Mouse (Mus musculus): ENCODE data around the gene Sel1l.
A peak's percentile ranks its signal among the peaks of the same experiment; 100 is the strongest.
"Not testable (repeated sequence)": the region's sequence is repeated elsewhere in the genome, so short reads cannot be mapped to it uniquely, and the experiment has no call there.

The Sel1l gene

DNA sequence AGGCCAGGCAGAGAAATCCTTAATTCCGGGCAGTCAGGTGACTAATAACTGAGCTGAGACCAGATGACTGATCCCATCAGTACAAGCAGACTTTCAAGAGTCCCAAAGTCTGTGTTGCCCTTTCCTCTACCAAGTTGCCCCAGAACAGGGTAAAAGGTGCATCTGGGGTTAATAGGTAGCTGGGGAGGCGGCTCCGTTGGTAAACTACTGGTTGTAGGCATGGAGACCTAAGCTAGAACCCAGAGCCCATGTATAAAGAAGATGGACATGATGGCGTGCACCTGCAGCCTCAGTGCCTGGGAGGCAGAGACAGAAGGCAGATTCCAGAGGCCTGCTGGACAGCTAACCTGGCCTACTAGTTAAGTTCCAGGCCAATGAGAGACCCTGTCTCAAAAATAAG is 30.2 kb downstream of the Sel1l start:
- no peak for DNase-seq (ENCODE audit: low read depth, low spot score)

GRCm38 (mm10) chr12:91815990-91816389 is 33.0 kb downstream of the Sel1l start:
- DNase-seq (ENCODE audit: low read depth, low spot score) = peak; percentile 45

- no peak for DNase-seq (ENCODE audit: low read depth, low spot score)
Observed at GRCm38 (mm10) chr12:91815552-91815951, 33.4 kb downstream of the Sel1l start.

DNA sequence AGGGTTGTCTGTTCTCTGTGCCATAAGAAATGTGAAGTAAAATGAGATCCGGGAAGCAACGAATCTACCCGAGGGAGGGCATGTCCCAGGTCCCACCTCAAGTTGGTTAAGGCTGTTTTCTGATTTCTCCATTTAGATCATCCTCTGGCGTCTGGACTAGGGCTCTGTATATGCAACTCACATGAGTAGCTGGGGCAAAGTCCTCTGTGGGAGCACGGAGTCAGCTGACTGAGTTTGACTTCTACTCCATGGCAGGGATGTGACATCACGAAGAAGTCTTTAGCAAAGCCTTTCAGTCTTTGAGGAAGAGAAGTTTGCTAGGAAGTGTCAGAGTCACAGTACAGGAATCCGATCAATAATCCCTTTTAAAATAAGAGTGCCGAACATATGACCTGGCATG is 40.0 kb downstream of the Sel1l start:
- DNase-seq (ENCODE audit: low read depth, low spot score) = no peak

DNA sequence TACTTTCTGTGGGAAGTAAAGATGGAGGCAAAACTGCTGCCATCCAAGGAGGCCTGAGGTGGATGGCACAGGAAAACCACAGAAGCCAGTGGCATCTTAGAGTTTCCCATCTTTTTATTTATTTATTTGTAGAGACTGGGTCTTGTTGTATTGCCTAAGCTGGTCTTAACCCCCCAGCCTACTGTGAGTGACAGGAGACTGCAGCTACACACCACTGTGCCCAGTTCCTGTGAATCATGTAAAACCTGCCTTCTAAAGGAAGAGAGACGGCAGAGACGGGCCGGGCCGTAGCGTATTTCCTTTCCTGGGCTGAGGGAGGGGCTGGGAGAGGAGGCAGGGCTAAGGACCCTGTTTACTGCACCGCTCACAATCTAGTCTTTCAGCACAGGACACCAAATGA is 41.2 kb downstream of the Sel1l start:
- DNase-seq (ENCODE audit: low read depth, low spot score) = no peak

GRCm38 (mm10) chr12:91807095-91807494 is 41.9 kb downstream of the Sel1l start:
- DNase-seq (ENCODE audit: low read depth, low spot score) = no peak

DNA sequence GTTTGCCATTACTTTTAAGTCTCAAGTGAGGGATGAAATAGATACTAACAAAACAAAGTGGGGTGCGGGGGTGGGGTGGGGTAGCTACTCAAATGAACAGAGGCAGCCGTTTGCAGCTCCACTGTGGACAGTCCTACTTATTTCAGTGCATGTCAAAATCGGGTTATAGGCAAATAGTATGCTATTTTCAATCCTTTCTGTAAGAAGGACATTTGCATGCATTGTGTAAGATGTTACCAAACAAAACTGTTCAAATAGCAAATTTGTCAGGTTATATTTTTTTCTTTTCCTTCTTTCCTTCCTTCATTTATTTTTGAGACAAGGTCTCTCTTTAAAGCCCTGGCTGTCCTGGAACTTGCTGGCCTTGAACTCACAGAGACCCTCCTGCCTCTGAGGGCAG is 44.7 kb downstream of the Sel1l start:
- no peak for DNase-seq (ENCODE audit: low read depth, low spot score)

DNA sequence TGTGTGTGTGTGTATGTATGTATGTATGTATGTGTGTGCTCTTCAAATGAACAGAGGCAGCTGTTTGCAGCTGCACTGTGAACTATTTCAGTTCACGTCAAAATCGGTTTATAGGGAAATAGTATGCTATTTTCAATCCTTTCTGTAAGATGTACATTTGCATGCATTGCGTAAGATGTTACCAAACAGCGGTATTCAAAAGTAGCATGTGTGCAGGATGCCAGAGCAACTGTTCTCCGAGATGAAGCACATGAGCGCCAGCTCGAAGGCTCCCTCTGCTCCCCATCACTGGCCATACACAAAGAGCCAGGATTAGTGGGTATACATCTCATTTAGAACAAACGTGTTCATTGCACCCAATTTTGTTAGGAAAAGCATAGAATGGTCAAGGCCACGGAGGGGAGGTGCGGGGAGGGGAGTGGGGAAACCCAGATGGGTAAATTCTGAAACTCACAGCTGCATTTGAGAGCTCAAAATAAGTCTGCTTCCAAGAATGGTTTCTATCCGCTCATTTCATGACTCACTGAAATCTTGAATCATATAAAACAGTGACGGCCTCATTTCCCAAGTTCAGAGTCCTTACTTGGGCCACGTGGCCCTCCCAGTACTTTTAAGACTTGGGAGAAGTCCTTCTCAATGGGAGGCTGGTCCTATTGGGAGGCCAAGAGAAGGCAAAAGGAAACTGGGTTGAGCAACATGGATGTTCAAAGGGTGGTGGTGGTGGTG is 45.6 kb downstream of the Sel1l start:
- DNase-seq (ENCODE audit: low read depth, low spot score) = no peak

DNA sequence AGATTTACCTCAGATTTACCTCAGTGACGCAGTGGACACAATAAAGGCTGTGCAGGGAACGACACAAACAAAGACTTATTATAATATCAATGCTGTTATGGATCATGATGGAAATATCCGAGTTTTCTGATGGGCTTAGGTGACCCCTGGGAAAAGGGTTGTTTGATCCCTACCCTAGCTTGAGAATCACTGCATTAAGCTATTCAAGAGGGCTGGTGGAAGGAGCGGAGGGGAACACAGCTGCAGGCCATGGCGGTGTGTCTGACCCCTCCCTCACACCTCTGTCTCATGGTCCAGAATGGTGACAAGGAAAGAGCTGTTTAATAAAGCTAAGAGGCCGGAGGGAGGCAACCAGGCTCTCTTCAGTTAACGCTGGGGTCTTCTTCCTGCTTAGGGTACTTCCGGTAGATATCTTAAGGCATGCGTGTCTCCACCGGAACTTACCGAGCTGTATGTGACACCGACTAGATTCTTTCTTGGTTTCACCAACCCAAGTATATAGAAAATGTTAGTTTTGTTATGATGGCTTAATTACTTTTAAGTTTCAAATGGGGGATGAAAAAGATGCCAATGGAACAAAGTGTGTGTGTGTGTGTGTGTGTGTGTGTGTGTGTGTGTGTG is 46.3 kb downstream of the Sel1l start:
- DNase-seq (ENCODE audit: low read depth, low spot score) = no peak

GRCm38 (mm10) chr12:91800861-91801385 is 48.0 kb downstream of the Sel1l start:
- DNase-seq (ENCODE audit: low read depth, low spot score) = no peak

GRCm38 (mm10) chr12:91799821-91800335 is 49.1 kb downstream of the Sel1l start:
- DNase-seq (ENCODE audit: low read depth, low spot score) = no peak

GRCm38 (mm10) chr12:91799379-91799773 is 49.6 kb downstream of the Sel1l start:
- DNase-seq (ENCODE audit: low read depth, low spot score) = no peak

GRCm38 (mm10) chr12:91798720-91799378 is 50.1 kb downstream of the Sel1l start:
- no peak for DNase-seq (ENCODE audit: low read depth, low spot score)

DNA sequence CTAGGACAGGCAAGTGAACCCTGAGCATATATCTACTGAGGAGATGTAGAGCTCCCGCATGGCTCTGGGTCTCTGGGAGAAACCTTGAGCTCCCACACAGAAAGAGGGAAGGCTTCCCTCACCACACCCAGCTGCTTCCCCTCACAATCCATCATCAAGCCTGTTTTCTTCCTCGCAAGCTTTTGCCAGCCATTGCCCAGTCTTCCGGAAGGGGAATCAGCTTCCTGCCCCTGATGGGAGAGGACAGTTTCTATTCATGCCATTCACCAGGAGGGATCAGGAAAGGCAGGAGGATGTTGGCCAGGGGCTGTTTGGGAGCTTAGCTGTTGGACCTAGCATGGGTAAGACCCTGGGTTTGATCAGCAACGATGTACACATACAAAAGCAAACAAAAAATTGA is 52.2 kb downstream of the Sel1l start:
- DNase-seq (ENCODE audit: low read depth, low spot score) = no peak

DNA sequence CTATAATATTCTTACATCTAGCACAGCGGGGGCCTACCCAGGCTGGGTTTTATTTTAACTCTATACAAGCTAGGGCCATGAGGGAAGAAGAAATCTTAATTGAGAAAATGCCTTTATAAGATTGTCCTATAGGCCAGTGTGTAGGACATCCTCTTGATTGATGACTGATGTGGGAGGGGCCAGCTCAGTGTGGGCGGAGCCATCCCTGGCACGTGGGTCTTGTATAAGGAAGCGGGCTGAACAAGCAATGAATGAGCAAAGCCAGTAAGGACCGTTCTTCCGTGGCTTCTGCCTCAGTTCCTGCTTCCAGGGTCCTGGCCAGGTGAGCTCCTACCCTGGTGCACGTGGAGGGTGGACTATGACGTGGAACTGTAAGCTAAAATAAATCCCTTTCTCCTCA is 55.7 kb downstream of the Sel1l start:
- no peak for DNase-seq (ENCODE audit: low read depth, low spot score)

DNA sequence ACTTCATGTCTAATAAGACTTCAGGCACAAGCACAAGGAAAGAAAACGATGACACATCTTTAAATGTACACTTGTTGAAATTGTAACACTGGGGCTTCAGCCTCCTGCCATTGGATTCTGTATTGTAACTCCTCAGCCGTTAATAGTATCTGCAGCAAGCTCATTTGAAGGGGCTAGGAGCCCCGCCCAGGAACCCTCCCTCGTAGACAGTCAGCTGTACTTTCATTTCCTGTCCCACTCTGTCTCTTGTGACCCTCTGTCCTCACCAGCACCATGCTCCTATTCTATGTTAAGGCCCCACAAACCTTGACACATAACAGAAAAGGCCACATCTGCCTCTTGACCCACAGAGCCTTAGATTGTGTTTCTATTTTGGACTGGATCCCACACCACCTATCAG is 57.1 kb downstream of the Sel1l start:
- no peak for DNase-seq (ENCODE audit: low read depth, low spot score)

- no peak for DNase-seq (ENCODE audit: low read depth, low spot score)
Observed at GRCm38 (mm10) chr12:91789801-91790200, 59.2 kb downstream of the Sel1l start.

GRCm38 (mm10) chr12:91788446-91788845 is 60.5 kb downstream of the Sel1l start:
- DNase-seq (ENCODE audit: low read depth, low spot score) = not testable (repeated sequence)

DNA sequence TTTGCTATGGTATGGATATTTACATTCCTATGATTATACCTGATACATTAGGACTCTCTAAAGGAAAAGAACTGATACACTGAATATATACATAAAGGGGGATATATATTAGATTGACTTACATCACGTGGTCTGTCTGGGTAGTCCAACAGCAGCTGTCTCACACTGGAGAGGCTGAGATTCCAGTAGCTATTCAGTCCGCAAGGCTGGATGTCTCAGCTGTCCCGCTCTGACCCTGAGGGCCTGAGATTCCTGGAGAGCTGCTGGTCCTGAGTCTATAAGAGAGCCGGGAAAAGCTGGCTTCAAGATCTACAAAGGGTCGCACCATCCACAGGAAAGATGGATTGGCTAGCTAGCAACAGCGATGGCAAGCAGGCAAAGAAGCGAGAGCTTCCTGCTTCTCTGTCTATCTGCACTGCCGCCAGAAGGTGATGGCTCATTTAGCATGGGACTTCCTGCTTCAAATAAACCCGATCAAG is 61.0 kb downstream of the Sel1l start, which contains the start of gene Ston2:
Gene Ston2, minus strand, starts transcription at position 429 of the 479 bp plus-strand sequence.
- DNase-seq (ENCODE audit: low read depth, low spot score) = no peak

DNA sequence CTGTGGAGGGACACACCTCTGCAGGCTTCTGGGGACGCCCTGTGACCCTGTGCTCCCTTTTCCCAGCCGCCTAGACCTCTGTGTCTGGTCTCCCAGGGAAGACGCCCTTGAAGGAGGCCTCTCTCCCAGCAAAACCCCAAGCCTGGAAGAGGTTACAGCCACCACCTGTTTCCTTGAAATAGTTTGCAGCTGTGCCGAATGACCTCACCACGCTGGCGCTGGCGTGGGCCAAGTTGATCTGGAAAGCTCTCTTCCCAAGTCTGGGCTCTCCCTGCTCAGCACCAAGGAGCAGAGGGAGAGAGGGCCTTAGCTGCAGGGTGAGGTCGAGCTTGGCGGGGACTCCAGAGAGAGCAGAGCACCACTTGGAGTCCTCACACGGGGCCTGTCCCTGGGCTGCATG is 62.6 kb downstream of the Sel1l start:
- no peak for DNase-seq (ENCODE audit: low read depth, low spot score)

- no peak for DNase-seq (ENCODE audit: low read depth, low spot score)
Observed at GRCm38 (mm10) chr12:91781432-91781831, 67.5 kb downstream of the Sel1l start.

GRCm38 (mm10) chr12:91780531-91780930 is 68.4 kb downstream of the Sel1l start:
- DNase-seq (ENCODE audit: low read depth, low spot score) = no peak

All from embryo, embryonic 11.5 days (tissue).